Mouse (Mus musculus) CH12.LX (cell line): ENCODE data around the gene Slc4a1.
"Not testable (repeated sequence)": the region's sequence is repeated elsewhere in the genome, so short reads cannot be mapped to it uniquely, and the experiment has no call there.

Source experiments
- CTCF ChIP-seq, 2 experiments: IDR thresholded peaks in 1 of 2; conservative IDR thresholded peaks in 1 of 2; 2 replicates each; pipeline ENCODE4 v1.5.1; 2011 to 2012; ENCODE audit warnings: low read depth in 2 of 2, low read length in 2 of 2, improper control_type of control experiment in 1 of 2, inconsistent platforms in 1 of 2, mild to moderate bottlenecking in 1 of 2, moderate library complexity in 1 of 2
- EP300 ChIP-seq: IDR thresholded peaks from 2 replicates; pipeline ENCODE4 v1.6.1; 2011; ENCODE audit warnings: low read length, improper control_type of control experiment
- ETS1 ChIP-seq: conservative IDR thresholded peaks from 2 replicates; pipeline ENCODE4 v1.6.1; 2012; ENCODE audit warnings: low read depth, mild to moderate bottlenecking, inconsistent platforms, low read length, improper control_type of control experiment, moderate library complexity
- MAFK ChIP-seq: IDR thresholded peaks from 2 replicates; pipeline ENCODE4 v1.6.1; 2011; ENCODE audit warnings: low read length, improper control_type of control experiment; ENCODE audit not compliant: insufficient replicate concordance
- NRF1 ChIP-seq: IDR thresholded peaks from 2 replicates; pipeline ENCODE4 v1.6.1; 2014; ENCODE audit warnings: low read depth, mild to moderate bottlenecking, inconsistent platforms, low read length, improper control_type of control experiment, moderate library complexity
- POLR2A ChIP-seq: IDR thresholded peaks from 2 replicates; pipeline ENCODE4 v1.6.1; 2011; ENCODE audit warnings: low read depth, mild to moderate bottlenecking, improper control_type of control experiment, low read length

GRCm38 (mm10) chr11:102389436-102389835, 23.4 kb upstream of the Slc4a1 start:
- TF ChIP-seq ETS1; CTCF (conservative IDR thresholded peaks at IDR 0.05 in 1 of 2, IDR thresholded peaks at IDR 0.05 in 1 of 2; ENCODE audit: low read depth in 2 of 2, low read length in 2 of 2); POLR2A; MAFK; EP300; NRF1: not testable (repeated sequence)
